Mouse (Mus musculus): ENCODE data around the gene Capg. TPM values are rescaled to one million over a fixed set of nuclear protein-coding genes. Genes with fewer than 3 reads are reported as not detected.

The Capg gene
- polyA plus RNA-seq, 1 experiment from 2014 or later: 20.4 TPM

GRCm38 (mm10) chr6:72518842-72519241 is 25.3 kb upstream of the Capg start:
- no peaks in the 10 kb centered on the region for H3K4me1 ChIP-seq (replicated peaks)
- H3K4me3 ChIP-seq (replicated peaks): no peak overlapping the region
- H3K9ac ChIP-seq: no peak overlapping the region
- WGBS (ENCODE audit: insufficient replicate concordance): 63% methylated on average over 1 of the region's 1 CpGs
- H3K36me3 ChIP-seq (replicated peaks): no peaks in the 10 kb centered on the region
- no peak for ATAC-seq (ENCODE audit: insufficient read depth)
- H3K27ac ChIP-seq (replicated peaks): no peak overlapping the region
- no peaks in the 10 kb centered on the region; the same call in 1 of the 2 replicates for H3K27me3 ChIP-seq
- no peaks in the 10 kb centered on the region for H3K9me3 ChIP-seq (replicated peaks)
- H3K4me2 ChIP-seq: no peak overlapping the region

DNA sequence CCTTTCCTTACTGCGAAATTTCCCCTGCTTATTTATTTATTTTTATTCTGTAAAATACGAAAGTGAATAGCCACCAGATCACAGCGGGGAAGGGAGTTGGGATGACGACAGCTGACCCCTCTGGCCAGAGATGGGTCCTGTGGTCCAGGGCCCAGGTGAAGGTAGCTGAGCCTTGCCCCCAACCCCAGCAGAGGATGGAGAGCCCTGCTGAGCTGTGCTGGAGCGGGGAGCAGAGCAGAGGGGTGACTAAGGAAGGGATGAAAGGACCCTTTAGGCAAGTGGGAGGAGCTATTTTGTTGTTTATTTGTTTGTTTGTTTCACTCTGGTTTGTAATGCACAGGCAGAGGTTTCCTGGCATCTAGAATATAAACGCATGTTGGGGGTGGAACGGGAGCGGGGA is 24.9 kb upstream of the Capg start:
- Histone ChIP-seq H3K4me3 (replicated peaks) (no peak overlapping the region), H3K4me1 (replicated peaks) (no peaks in the 10 kb centered on the region), H3K4me2 (no peak overlapping the region), H3K9ac (no peak overlapping the region), H3K27ac (replicated peaks) (no peak overlapping the region), H3K36me3 (replicated peaks) (no peaks in the 10 kb centered on the region), H3K27me3 (no peaks in the 10 kb centered on the region; the same call in 1 of the 2 replicates), H3K9me3 (replicated peaks) (no peaks in the 10 kb centered on the region)
- ATAC-seq (ENCODE audit: insufficient read depth): no peak
- WGBS (ENCODE audit: insufficient replicate concordance): 46% methylated on average over 8 of the region's 8 CpGs

DNA sequence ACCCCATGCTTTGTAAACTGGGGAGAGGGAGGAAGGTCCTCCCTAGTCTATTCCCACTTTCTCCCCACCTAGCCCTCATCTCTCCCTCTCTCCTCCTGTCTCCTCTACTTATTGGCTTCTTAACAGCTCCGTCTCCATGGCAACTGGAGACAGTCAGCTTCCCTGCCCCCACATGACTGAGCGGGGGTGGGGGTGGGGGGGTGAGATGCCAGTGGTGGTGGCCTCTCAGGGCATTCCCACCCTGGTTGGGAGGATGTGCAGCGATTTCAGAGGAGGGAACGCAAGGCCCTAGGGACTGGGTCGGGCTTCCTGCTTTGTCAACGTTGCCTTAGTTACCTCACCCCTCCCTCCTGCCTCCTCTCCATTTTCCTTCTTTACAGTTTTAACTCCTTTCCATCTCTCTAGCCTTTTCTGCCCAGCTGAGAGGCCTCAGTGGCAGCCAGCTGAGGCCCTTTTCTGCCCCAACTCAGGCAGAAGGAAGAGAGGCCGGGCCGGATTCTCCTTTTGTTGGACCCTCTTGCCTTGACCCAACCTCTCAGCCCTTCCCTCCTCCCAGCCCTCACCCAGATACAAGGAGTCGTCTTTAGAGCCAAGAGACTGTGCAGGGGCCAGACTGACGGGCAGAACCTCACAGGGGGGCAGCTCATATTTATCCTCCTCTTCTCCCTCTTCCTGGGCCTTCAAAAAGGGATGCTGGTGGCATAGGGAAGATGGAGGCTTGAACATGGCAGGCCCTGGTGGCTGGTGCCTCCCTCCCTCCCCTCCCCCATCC is 24.1 kb upstream of the Capg start:
- ATAC-seq (ENCODE audit: insufficient read depth): no peak
- 33% methylated on average over 10 of the region's 10 CpGs for WGBS (ENCODE audit: insufficient replicate concordance)
- Histone ChIP-seq H3K27ac (replicated peaks) (no peak overlapping the region), H3K36me3 (replicated peaks) (no peaks in the 10 kb centered on the region), H3K9me3 (replicated peaks) (no peaks in the 10 kb centered on the region), H3K9ac (no peak overlapping the region), H3K4me2 (no peak overlapping the region), H3K4me3 (replicated peaks) (no peak overlapping the region), H3K27me3 (no peaks in the 10 kb centered on the region; the same call in 1 of the 2 replicates), H3K4me1 (replicated peaks) (no peaks in the 10 kb centered on the region)

GRCm38 (mm10) chr6:72520904-72521303 is 23.3 kb upstream of the Capg start:
- no peak overlapping the region for H3K27ac ChIP-seq (replicated peaks)
- WGBS (ENCODE audit: insufficient replicate concordance): 79% methylated on average over 5 of the region's 5 CpGs
- H3K36me3 ChIP-seq (replicated peaks): no peaks in the 10 kb centered on the region
- H3K4me1 ChIP-seq (replicated peaks): no peaks in the 10 kb centered on the region
- H3K9me3 ChIP-seq (replicated peaks): no peaks in the 10 kb centered on the region
- no peaks in the 10 kb centered on the region; the same call in 1 of the 2 replicates for H3K27me3 ChIP-seq
- no peak overlapping the region for H3K9ac ChIP-seq
- ATAC-seq (ENCODE audit: insufficient read depth): no peak
- H3K4me2 ChIP-seq: no peak overlapping the region
- H3K4me3 ChIP-seq (replicated peaks): no peak overlapping the region

GRCm38 (mm10) chr6:72521607-72522006 is 22.6 kb upstream of the Capg start, which contains the start of gene Sh2d6:
Sh2d6 (minus strand) TSS chr6:72521707.
- Histone ChIP-seq H3K4me2 (no peak within 1 kb of the TSS), H3K36me3 (replicated peaks) (no peaks in the 10 kb centered on the region), H3K4me3 (replicated peaks) (no peak within 1 kb of the TSS), H3K27ac (replicated peaks) (no peak within 1 kb of the TSS), H3K9me3 (replicated peaks) (no peaks in the 10 kb centered on the region), H3K9ac (no peak within 1 kb of the TSS), H3K4me1 (replicated peaks) (no peaks in the 10 kb centered on the region), H3K27me3 (no peaks in the 10 kb centered on the region; the same call in 1 of the 2 replicates)
- ATAC-seq (ENCODE audit: insufficient read depth): no peak
- 64% methylated on average over 5 of the region's 5 CpGs for WGBS (ENCODE audit: insufficient replicate concordance)

DNA sequence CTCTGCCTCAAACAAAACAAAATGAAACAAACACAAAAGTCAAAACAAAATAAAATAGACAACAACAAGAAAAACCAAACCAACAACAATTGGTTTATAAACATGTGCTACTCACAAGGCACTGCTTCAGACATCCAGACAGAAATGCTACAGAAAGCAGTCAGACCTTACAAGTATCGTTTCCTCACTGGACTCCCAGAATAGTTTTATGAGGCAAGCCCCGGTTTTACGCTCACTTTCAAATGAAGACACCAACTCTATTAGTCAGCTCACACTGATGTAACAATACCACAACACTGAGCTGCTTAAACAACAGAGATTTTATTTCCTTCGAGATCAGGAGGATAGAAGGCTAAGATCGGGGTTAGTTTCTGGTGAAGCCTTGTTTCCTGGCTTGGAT is 21.9 kb upstream of the Capg start:
- Histone ChIP-seq H3K4me3 (replicated peaks) (no peak overlapping the region), H3K4me1 (replicated peaks) (no peaks in the 10 kb centered on the region), H3K9me3 (replicated peaks) (no peaks in the 10 kb centered on the region), H3K27ac (replicated peaks) (no peak overlapping the region), H3K36me3 (replicated peaks) (no peaks in the 10 kb centered on the region), H3K4me2 (no peak overlapping the region), H3K9ac (no peak overlapping the region), H3K27me3 (no peaks in the 10 kb centered on the region; the same call in 1 of the 2 replicates)
- WGBS (ENCODE audit: insufficient replicate concordance): 68% methylated on average over 5 of the region's 5 CpGs
- ATAC-seq (ENCODE audit: insufficient read depth): no peak

- Histone ChIP-seq H3K9ac (no peak overlapping the region), H3K9me3 (replicated peaks) (no peaks in the 10 kb centered on the region), H3K27ac (replicated peaks) (no peak overlapping the region), H3K36me3 (replicated peaks) (no peaks in the 10 kb centered on the region), H3K4me3 (replicated peaks) (no peak overlapping the region), H3K4me1 (replicated peaks) (no peaks in the 10 kb centered on the region), H3K4me2 (no peak overlapping the region), H3K27me3 (no peaks in the 10 kb centered on the region; the same call in 1 of the 2 replicates)
- WGBS (ENCODE audit: insufficient replicate concordance): 57% methylated on average over 4 of the region's 4 CpGs
- ATAC-seq (ENCODE audit: insufficient read depth): no peak
Measured at GRCm38 (mm10) chr6:72523222-72523621, 21.0 kb upstream of the Capg start.

GRCm38 (mm10) chr6:72524160-72524559 is 20.0 kb upstream of the Capg start:
- H3K27me3 ChIP-seq: no peaks in the 10 kb centered on the region; the same call in 1 of the 2 replicates
- no peak overlapping the region for H3K4me2 ChIP-seq
- no peak overlapping the region for H3K27ac ChIP-seq (replicated peaks)
- no peak overlapping the region for H3K4me3 ChIP-seq (replicated peaks)
- 33% methylated on average over 2 of the region's 2 CpGs for WGBS (ENCODE audit: insufficient replicate concordance)
- no peak for ATAC-seq (ENCODE audit: insufficient read depth)
- no peaks in the 10 kb centered on the region for H3K4me1 ChIP-seq (replicated peaks)
- no peak overlapping the region for H3K9ac ChIP-seq
- H3K9me3 ChIP-seq (replicated peaks): no peaks in the 10 kb centered on the region
- no peaks in the 10 kb centered on the region for H3K36me3 ChIP-seq (replicated peaks)

GRCm38 (mm10) chr6:72527070-72527469 is 17.1 kb upstream of the Capg start:
- no peak overlapping the region for H3K27ac ChIP-seq (replicated peaks)
- H3K4me1 ChIP-seq (replicated peaks): no peaks in the 10 kb centered on the region
- no peaks in the 10 kb centered on the region for H3K36me3 ChIP-seq (replicated peaks)
- 57% methylated on average over 4 of the region's 4 CpGs for WGBS (ENCODE audit: insufficient replicate concordance)
- no peaks in the 10 kb centered on the region for H3K27me3 ChIP-seq
- H3K4me3 ChIP-seq (replicated peaks): no peak overlapping the region
- ATAC-seq (ENCODE audit: insufficient read depth): no peak
- H3K9me3 ChIP-seq (replicated peaks): no peaks in the 10 kb centered on the region
- no peak overlapping the region for H3K9ac ChIP-seq
- H3K4me2 ChIP-seq: no peak overlapping the region

DNA sequence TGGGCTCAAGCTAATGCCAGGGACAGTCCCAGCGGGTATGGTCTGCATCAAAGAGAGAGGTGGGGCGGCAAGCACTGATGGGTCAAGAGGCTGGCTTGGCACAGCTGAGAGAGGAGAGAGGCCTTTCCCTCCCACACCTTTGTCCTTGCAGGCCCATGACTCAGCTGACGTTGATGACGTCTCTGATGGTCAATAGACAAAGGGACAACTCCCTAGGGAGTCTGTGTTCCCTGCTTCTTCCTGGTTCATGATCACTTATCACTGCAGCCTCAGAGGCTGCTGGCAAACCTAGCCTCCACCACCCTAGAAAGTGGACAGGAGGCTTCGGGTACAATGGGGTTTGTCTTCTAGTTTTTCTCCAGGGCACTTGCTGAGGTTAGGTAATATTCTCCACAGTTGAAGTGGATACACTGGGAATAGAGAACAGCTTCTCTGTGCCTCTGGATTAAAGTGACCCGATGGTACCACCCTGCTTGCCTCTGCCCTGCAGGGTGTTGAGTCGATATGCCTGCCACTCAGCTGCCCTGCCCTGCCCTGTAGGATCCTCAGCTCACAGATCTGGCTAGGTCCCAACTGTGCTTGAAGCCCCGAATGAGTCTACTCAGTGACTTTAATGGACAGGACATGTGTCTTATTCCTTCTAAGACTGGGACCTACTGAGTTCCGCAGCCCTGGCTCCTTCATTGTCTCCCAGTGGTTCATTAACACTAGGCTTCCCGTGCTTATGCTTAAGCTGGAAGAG is 15.6 kb upstream of the Capg start:
- no peak overlapping the region for H3K4me3 ChIP-seq (replicated peaks)
- no peaks in the 10 kb centered on the region for H3K27me3 ChIP-seq
- WGBS (ENCODE audit: insufficient replicate concordance): 61% methylated on average over 10 of the region's 10 CpGs
- no peaks in the 10 kb centered on the region for H3K36me3 ChIP-seq (replicated peaks)
- no peaks in the 10 kb centered on the region for H3K9me3 ChIP-seq (replicated peaks)
- H3K27ac ChIP-seq (replicated peaks): no peak overlapping the region
- no peak overlapping the region for H3K9ac ChIP-seq
- H3K4me1 ChIP-seq (replicated peaks): no peaks in the 10 kb centered on the region
- no peak overlapping the region for H3K4me2 ChIP-seq
- ATAC-seq (ENCODE audit: insufficient read depth): no peak

GRCm38 (mm10) chr6:72532580-72532979 is 11.6 kb upstream of the Capg start:
- no peaks in the 10 kb centered on the region for H3K9me3 ChIP-seq (replicated peaks)
- H3K4me1 ChIP-seq (replicated peaks): peaks cover 12% of the 10 kb centered on the region
- no peaks in the 10 kb centered on the region for H3K27me3 ChIP-seq
- H3K9ac ChIP-seq: no peak overlapping the region
- no peak overlapping the region for H3K4me2 ChIP-seq
- ATAC-seq (ENCODE audit: insufficient read depth): no peak
- no peak overlapping the region for H3K4me3 ChIP-seq (replicated peaks)
- 60% methylated on average over 4 of the region's 4 CpGs for WGBS (ENCODE audit: insufficient replicate concordance)
- H3K36me3 ChIP-seq (replicated peaks): no peaks in the 10 kb centered on the region
- no peak overlapping the region for H3K27ac ChIP-seq (replicated peaks)
